Mouse (Mus musculus): ENCODE results near the gene Aqp12. TPM values are rescaled to one million over a fixed set of nuclear protein-coding genes. Genes with fewer than 3 reads are reported as not detected.

Gene Aqp12
- total and polyA plus RNA-seq, 3 experiments = not detected

GRCm38 (mm10) chr1:93030060-93030459 is 23.9 kb downstream of the Aqp12 start:
- Histone ChIP-seq H3K79me2 (replicated peaks; ENCODE audit: control insufficient read depth, extremely low read depth, insufficient read depth, poor library complexity, severe bottlenecking) (no peaks in the 10 kb centered on the region), H3K9ac (ENCODE audit: insufficient read depth, low read depth) (no peak overlapping the region), H3K27me3 (replicated peaks) (peaks cover 76% of the 10 kb centered on the region), H3K4me3 (replicated peaks in 1 of 3; ENCODE audit: low read depth in 2 of 3, low read length in 2 of 3, poor library complexity in 1 of 3) (no peak overlapping the region), H3K9me3 (replicated peaks; ENCODE audit: low read length) (no peaks in the 10 kb centered on the region), H3K36me3 (replicated peaks in 1 of 2; ENCODE audit: control insufficient read depth in 1 of 2, insufficient read depth in 1 of 2, low read length in 1 of 2) (no peaks in the 10 kb centered on the region), H3K4me1 (ENCODE audit: control insufficient read depth in 1 of 2, insufficient read depth in 2 of 2) (peaks cover 0 to 3% of the 10 kb centered on the region in 2 experiments; a peak in 1 of 4 replicates), H3K4me2 (ENCODE audit: insufficient read depth, low read depth, poor library complexity, severe bottlenecking) (no peak overlapping the region), H3K27ac (ENCODE audit: insufficient read depth, low read depth) (no peak overlapping the region)
- TF ChIP-seq CHD1 (IDR thresholded peaks at IDR 0.05; ENCODE audit: low read depth, low read length) (no peak), ZC3H11A (IDR thresholded peaks at IDR 0.05; ENCODE audit: low read depth, low read length) (no peak), SIN3A (IDR thresholded peaks at IDR 0.05; ENCODE audit: low read length) (no peak), CTCF (conservative IDR thresholded peaks at IDR 0.05 in 1 of 2, IDR thresholded peaks at IDR 0.05 in 1 of 2; ENCODE audit: low read depth in 2 of 2, low read length in 2 of 2) (no peak), MXI1 (IDR thresholded peaks at IDR 0.05; ENCODE audit: low read depth, low read length) (no peak), RCOR1 (conservative IDR thresholded peaks at IDR 0.05; ENCODE audit: low read depth, low read length) (no peak), RAD21 (IDR thresholded peaks at IDR 0.05; ENCODE audit: low read depth, low read length) (no peak), ZMIZ1 (IDR thresholded peaks at IDR 0.05; ENCODE audit: low read depth, low read length) (no peak), SMC3 (IDR thresholded peaks at IDR 0.05; ENCODE audit: low read depth, low read length) (no peak), JUN (IDR thresholded peaks at IDR 0.05; ENCODE audit: insufficient read depth, low read depth, low read length) (no peak)
- in situ Hi-C loops (cut with MboI; ENCODE audit: low pct_ligation_motif_present, low pct_unique_long_range_greater_than_20kb, low sequenced_read_pairs) (no loop called here), dilution Hi-C loops (cut with MboI; ENCODE audit: extremely low pct_ligation_motif_present, extremely low pct_unique_long_range_greater_than_20kb, low sequenced_read_pairs) (no loop called here)
- no peak for DNase-seq (ENCODE audit: extremely low read depth)

GRCm38 (mm10) chr1:93031199-93031598 is 25.1 kb downstream of the Aqp12 start:
- Histone ChIP-seq H3K36me3 (replicated peaks in 1 of 2; ENCODE audit: control insufficient read depth in 1 of 2, insufficient read depth in 1 of 2, low read length in 1 of 2) (no peaks in the 10 kb centered on the region), H3K27ac (ENCODE audit: insufficient read depth, low read depth) (no peak overlapping the region), H3K79me2 (replicated peaks; ENCODE audit: control insufficient read depth, extremely low read depth, insufficient read depth, poor library complexity, severe bottlenecking) (no peaks in the 10 kb centered on the region), H3K4me1 (ENCODE audit: control insufficient read depth in 1 of 2, insufficient read depth in 2 of 2) (peaks cover 0 to 3% of the 10 kb centered on the region in 2 experiments; a peak in 1 of 4 replicates), H3K4me3 (replicated peaks in 1 of 3; ENCODE audit: low read depth in 2 of 3, low read length in 2 of 3, poor library complexity in 1 of 3) (no peak overlapping the region), H3K27me3 (replicated peaks) (peaks cover 76% of the 10 kb centered on the region), H3K4me2 (ENCODE audit: insufficient read depth, low read depth, poor library complexity, severe bottlenecking) (no peak overlapping the region), H3K9me3 (replicated peaks; ENCODE audit: low read length) (no peaks in the 10 kb centered on the region), H3K9ac (ENCODE audit: insufficient read depth, low read depth) (no peak overlapping the region)
- in situ Hi-C loops (cut with MboI; ENCODE audit: low pct_ligation_motif_present, low pct_unique_long_range_greater_than_20kb, low sequenced_read_pairs) (no loop called here), dilution Hi-C loops (cut with MboI; ENCODE audit: extremely low pct_ligation_motif_present, extremely low pct_unique_long_range_greater_than_20kb, low sequenced_read_pairs) (no loop called here)
- no peak for TF ChIP-seq CHD1 (IDR thresholded peaks at IDR 0.05; ENCODE audit: low read depth, low read length)
- no peak for TF ChIP-seq NRF1 (IDR thresholded peaks at IDR 0.05; ENCODE audit: low read depth, low read length)
- TF ChIP-seq ZNF384 (IDR thresholded peaks at IDR 0.05; ENCODE audit: low read depth, low read length) = no peak
- TF ChIP-seq POLR2AphosphoS2 (IDR thresholded peaks at IDR 0.05; ENCODE audit: low read depth, low read length) = no peak
- TF ChIP-seq RCOR1 (conservative IDR thresholded peaks at IDR 0.05; ENCODE audit: low read depth, low read length) = no peak
- no peak for TF ChIP-seq CHD2 (IDR thresholded peaks at IDR 0.05; ENCODE audit: low read length)
- TF ChIP-seq CTCF (conservative IDR thresholded peaks at IDR 0.05 in 1 of 2, IDR thresholded peaks at IDR 0.05 in 1 of 2; ENCODE audit: low read depth in 2 of 2, low read length in 2 of 2) = no peak
- TF ChIP-seq NELFE (IDR thresholded peaks at IDR 0.05; ENCODE audit: low read depth, low read length) = no peak
- TF ChIP-seq JUND (conservative IDR thresholded peaks at IDR 0.05; ENCODE audit: low read depth, low read length) = no peak
- no peak for TF ChIP-seq SIN3A (IDR thresholded peaks at IDR 0.05; ENCODE audit: low read length)
- no peak for TF ChIP-seq MAFK (IDR thresholded peaks at IDR 0.05; ENCODE audit: insufficient replicate concordance, low read length)
- TF ChIP-seq ETS1 (conservative IDR thresholded peaks at IDR 0.05; ENCODE audit: low read depth, low read length) = no peak
- TF ChIP-seq SMC3 (IDR thresholded peaks at IDR 0.05; ENCODE audit: low read depth, low read length) = no peak
- no peak for TF ChIP-seq ELF1 (IDR thresholded peaks at IDR 0.05; ENCODE audit: low read depth, low read length)
- no peak for TF ChIP-seq UBTF (IDR thresholded peaks at IDR 0.05; ENCODE audit: low read depth, low read length)
- no peak for DNase-seq (ENCODE audit: extremely low read depth)

All from CH12.LX (cell line).